Comparison of ENCODE assay signal across 8 mouse cellular contexts in genomic region chr1:92436831-92437321, GRCm38 (mm10). TPM values are rescaled to one million over a fixed set of nuclear protein-coding genes. Genes with fewer than 3 reads are reported as not detected.
A peak's percentile ranks its signal among the peaks of the same experiment; 100 is the strongest.
DNase-seq lines count a peak whose midpoint lies in the region; ATAC-seq lines count a peak whose summit lies in the region.
"Had no signal": no experiment of that assay in that cellular context is flagged by ENCODE, and none has a peak within 500 bp of the region (broad histone marks: within the 10 kb centered on the region; RNA-seq: fewer than 3 reads in every experiment).

No protein-coding gene starts in this region.

- H3K9ac ChIP-seq in lung, embryonic 15.5 days: no peak overlapping the region
- no peak overlapping the region for H3K9ac ChIP-seq in forebrain, embryonic 16.5 days (replicated peaks; ENCODE audit: low read depth, low read length)
- no peak overlapping the region for H3K9ac ChIP-seq in neural tube, embryonic 14.5 days (replicated peaks; ENCODE audit: low read depth, low read length)
- no peak overlapping the region for H3K9ac ChIP-seq in liver, embryonic 11.5 days (ENCODE audit: low read depth, low read length)

- no peaks in the 10 kb centered on the region for H3K9me3 ChIP-seq in lung, embryonic 15.5 days
- H3K9me3 ChIP-seq in forebrain, embryonic 16.5 days (ENCODE audit: control insufficient read depth, low read length): no peaks in the 10 kb centered on the region
- H3K9me3 ChIP-seq in neural tube, embryonic 14.5 days (ENCODE audit: control insufficient read depth, low read length): no peaks in the 10 kb centered on the region
- no peaks in the 10 kb centered on the region for H3K9me3 ChIP-seq in liver, embryonic 11.5 days (ENCODE audit: control insufficient read depth, low read length)

- no peaks in the 10 kb centered on the region for H3K27me3 ChIP-seq in lung, embryonic 15.5 days
- H3K27me3 ChIP-seq in forebrain, embryonic 16.5 days (replicated peaks; ENCODE audit: control insufficient read depth, insufficient read depth, low read length): no peaks in the 10 kb centered on the region
- H3K27me3 ChIP-seq in neural tube, embryonic 14.5 days (ENCODE audit: control insufficient read depth, insufficient read depth, low read length): no peaks in the 10 kb centered on the region
- no peaks in the 10 kb centered on the region for H3K27me3 ChIP-seq in liver, embryonic 11.5 days (replicated peaks; ENCODE audit: control insufficient read depth, insufficient read depth, low read length)

- DNase-seq in lung, postnatal 14 days: no peak
- peak; percentile 51 for DNase-seq in cerebellum, adult 8-10 months
- no peak for DNase-seq in liver, embryonic 11.5 days (ENCODE audit: low spot score)
- DNase-seq: lung, adult 2 months had no signal

- H3K27ac ChIP-seq in lung, embryonic 15.5 days: 0 out of 2 replicates have a peak overlapping the region, but pooled peaks have one; percentile 65
- no peak overlapping the region for H3K27ac ChIP-seq in forebrain, embryonic 16.5 days (ENCODE audit: low read length)
- no peak overlapping the region for H3K27ac ChIP-seq in neural tube, embryonic 14.5 days (ENCODE audit: low read depth, low read length)
- H3K27ac ChIP-seq in liver, embryonic 11.5 days (ENCODE audit: low read depth, low read length): no peak overlapping the region

- peaks cover 27% of the 10 kb centered on the region for H3K4me1 ChIP-seq in lung, embryonic 15.5 days
- peaks cover 28% of the 10 kb centered on the region for H3K4me1 ChIP-seq in forebrain, embryonic 16.5 days (replicated peaks; ENCODE audit: control insufficient read depth, insufficient read depth, low read length)
- peaks cover 3% of the 10 kb centered on the region; the same call in 1 of the 2 replicates for H3K4me1 ChIP-seq in neural tube, embryonic 14.5 days (ENCODE audit: control insufficient read depth, insufficient read depth, low read length)
- peaks cover under 1% of the 10 kb centered on the region; the same call in 1 of the 2 replicates for H3K4me1 ChIP-seq in liver, embryonic 11.5 days (replicated peaks; ENCODE audit: control insufficient read depth, insufficient read depth, low read length)

- H3K4me3 ChIP-seq in lung, embryonic 15.5 days: no peak overlapping the region
- no peak overlapping the region for H3K4me3 ChIP-seq in forebrain, embryonic 16.5 days (replicated peaks; ENCODE audit: low read length)
- H3K4me3 ChIP-seq in neural tube, embryonic 14.5 days (ENCODE audit: low read depth, low read length): no peak overlapping the region
- H3K4me3 ChIP-seq in liver, embryonic 11.5 days (ENCODE audit: low read depth, low read length): no peak overlapping the region

- no peak overlapping the region for H3K4me2 ChIP-seq in lung, embryonic 15.5 days
- H3K4me2 ChIP-seq in forebrain, embryonic 16.5 days (ENCODE audit: low read length): no peak overlapping the region
- H3K4me2 ChIP-seq in neural tube, embryonic 14.5 days (ENCODE audit: low read depth, low read length): no peak overlapping the region
- no peak overlapping the region for H3K4me2 ChIP-seq in liver, embryonic 11.5 days

- ATAC-seq in lung, embryonic 15.5 days (ENCODE audit: borderline replicate concordance, extremely low read depth, low FRiP score, low TSS enrichment): no peak
- ATAC-seq in forebrain, embryonic 16.5 days: peak; percentile 68
- peak; percentile 54 for ATAC-seq in neural tube, embryonic 14.5 days (ENCODE audit: low read depth)
- no peak for ATAC-seq in liver, embryonic 11.5 days (replicated peaks; ENCODE audit: low FRiP score)
- no peak for ATAC-seq in activated CD4-positive, CD25-positive, alpha-beta regulatory T cell, adult 4 months

- peaks cover 13% of the 10 kb centered on the region; the same call in 1 of the 2 replicates for H3K36me3 ChIP-seq in lung, embryonic 15.5 days
- no peaks in the 10 kb centered on the region for H3K36me3 ChIP-seq in forebrain, embryonic 16.5 days (ENCODE audit: control insufficient read depth, insufficient read depth)
- peaks cover 16% of the 10 kb centered on the region for H3K36me3 ChIP-seq in neural tube, embryonic 14.5 days (ENCODE audit: control insufficient read depth, insufficient read depth, low read length)
- H3K36me3 ChIP-seq in liver, embryonic 11.5 days (ENCODE audit: control insufficient read depth, insufficient read depth, low read length): peaks cover 2% of the 10 kb centered on the region

- WGBS in lung, embryonic 15.5 days: 47% methylated on average over 4 of the region's 4 CpGs
- whole genome bisulfite sequencing in forebrain, embryonic 16.5 days: 24% methylated on average over 4 of the region's 4 CpGs
- WGBS in neural tube, embryonic 14.5 days: 61% methylated on average over 4 of the region's 4 CpGs
- 62% methylated on average over 4 of the region's 4 CpGs for WGBS in liver, embryonic 11.5 days

RNA-seq across cellular contexts. Expression of gene Ndufa10, which starts 36.8 kb away (rescaled TPM):
- 272 and 278 TPM in 2 replicates for polyA plus RNA-seq in lung, embryonic 15.5 days (2015; fragmentation: Nextera tagmentation; extraction: Ambion mirVana)
- polyA plus RNA-seq in forebrain, embryonic 16.5 days (2015; fragmentation: Nextera tagmentation; extraction: Ambion mirVana): 273 and 301 TPM in 2 replicates
- polyA plus RNA-seq in neural tube, embryonic 14.5 days (2014; fragmentation: Nextera tagmentation; extraction: Ambion mirVana): 326 and 363 TPM in 2 replicates
- polyA plus RNA-seq in liver, embryonic 11.5 days (2014; fragmentation: Nextera tagmentation; extraction: Ambion mirVana): 270 and 276 TPM in 2 replicates
- 100 to 1,000 TPM; 175 to 212 TPM for polyA plus RNA-seq in activated CD4-positive, CD25-positive, alpha-beta regulatory T cell, adult 4 months (2017; shearing (Covaris generic))

RNA-seq across cellular contexts. Expression of gene Olfr1416, which starts 48.0 kb away (rescaled TPM):
- polyA plus RNA-seq in lung, embryonic 15.5 days (2015; fragmentation: Nextera tagmentation; extraction: Ambion mirVana): not detected in 2 replicates
- not detected in 2 replicates for polyA plus RNA-seq in forebrain, embryonic 16.5 days (2015; fragmentation: Nextera tagmentation; extraction: Ambion mirVana)
- not detected in 2 replicates for polyA plus RNA-seq in neural tube, embryonic 14.5 days (2014; fragmentation: Nextera tagmentation; extraction: Ambion mirVana)
- polyA plus RNA-seq in liver, embryonic 11.5 days (2014; fragmentation: Nextera tagmentation; extraction: Ambion mirVana): not detected in 2 replicates
- under 1 TPM in 1 of 2 experiments, not detected in 1; 0.11 TPM for polyA plus RNA-seq in activated CD4-positive, CD25-positive, alpha-beta regulatory T cell, adult 4 months (2017; shearing (Covaris generic))
- polyA plus RNA-seq: lung, adult 2 months had no signal

RNA-seq across cellular contexts. Expression of gene Olfr1415, which starts 59.0 kb away (rescaled TPM):
- polyA plus RNA-seq in lung, embryonic 15.5 days (2015; fragmentation: Nextera tagmentation; extraction: Ambion mirVana): not detected in 2 replicates
- not detected in 2 replicates for polyA plus RNA-seq in forebrain, embryonic 16.5 days (2015; fragmentation: Nextera tagmentation; extraction: Ambion mirVana)
- polyA plus RNA-seq in neural tube, embryonic 14.5 days (2014; fragmentation: Nextera tagmentation; extraction: Ambion mirVana): not detected in 2 replicates
- not detected in 2 replicates for polyA plus RNA-seq in liver, embryonic 11.5 days (2014; fragmentation: Nextera tagmentation; extraction: Ambion mirVana)
- not detected for polyA plus RNA-seq in activated CD4-positive, CD25-positive, alpha-beta regulatory T cell, adult 4 months (2017; shearing (Covaris generic))
- polyA plus RNA-seq: lung, adult 2 months had no signal

Comparison
In these comparisons a context has a peak if more than half of its experiments do, and no peak if none do; other contexts are left out.
1. ATAC-seq: peak in forebrain, embryonic 16.5 days (single experiment) and neural tube, embryonic 14.5 days (single experiment); none in lung, embryonic 15.5 days (single experiment), liver, embryonic 11.5 days (single experiment) and activated CD4-positive, CD25-positive, alpha-beta regulatory T cell, adult 4 months (single experiment).